17 mouse cellular contexts compared by ENCODE assay signal in the genomic region with DNA sequence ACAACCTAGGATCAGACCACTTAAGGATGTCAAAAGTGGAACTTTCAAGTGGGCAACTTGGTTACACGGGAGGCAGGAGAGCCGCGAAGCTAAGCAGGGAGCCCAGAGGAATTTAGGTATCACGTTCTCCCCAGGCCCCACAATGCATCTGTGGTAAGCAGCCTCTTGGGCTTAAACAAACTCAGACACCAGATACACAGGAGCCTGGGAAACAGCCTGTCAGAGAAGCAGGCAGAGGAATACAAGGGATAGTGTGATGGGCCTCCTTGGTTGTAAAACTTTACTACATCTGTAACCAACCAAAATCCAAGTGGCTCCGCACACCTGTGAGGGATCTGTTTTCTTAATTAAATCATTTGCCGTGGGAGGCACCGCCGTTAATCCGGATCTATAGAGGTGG.
"Had no signal": no experiment of that assay in that cellular context is flagged by ENCODE, and none has a peak within 500 bp of the region (broad histone marks: within the 10 kb centered on the region; RNA-seq: fewer than 3 reads in every experiment).

No protein-coding gene starts in this region.

- H3K4me2 ChIP-seq: lung, embryonic 15.5 days; midbrain, embryonic 11.5 days; midbrain, embryonic 13.5 days; midbrain, embryonic 15.5 days; neural tube, embryonic 12.5 days; stomach, embryonic 15.5 days had no signal

- H3K4me1 ChIP-seq: megakaryocyte, embryonic 14.5 days; midbrain, embryonic 15.5 days had no signal

- ATAC-seq: lung, postnatal 0 days; midbrain, embryonic 13.5 days; midbrain, embryonic 15.5 days had no signal

- H3K27ac ChIP-seq: lung, embryonic 15.5 days; macrophage; midbrain, embryonic 13.5 days; midbrain, embryonic 15.5 days; neural tube, embryonic 12.5 days; stomach, embryonic 15.5 days; stomach, postnatal 0 days had no signal

- H3K27me3 ChIP-seq: lung, embryonic 15.5 days; megakaryocyte, embryonic 14.5 days; midbrain, embryonic 13.5 days; midbrain, embryonic 15.5 days; neural tube, embryonic 12.5 days; stomach, embryonic 15.5 days had no signal

- H3K9ac ChIP-seq: lung, embryonic 15.5 days; midbrain, embryonic 13.5 days; midbrain, embryonic 15.5 days; neural tube, embryonic 12.5 days; stomach, embryonic 15.5 days had no signal

- DNase-seq: lung, adult 2 months; lung, postnatal 14 days; lung, postnatal 36 days; right cerebral cortex, postnatal 14 days; thymus, adult 2 months; thymus, postnatal 25 days; thymus, postnatal 4 days had no signal

- H3K4me3 ChIP-seq: lung, embryonic 15.5 days; megakaryocyte, embryonic 14.5 days; midbrain, embryonic 13.5 days; midbrain, embryonic 15.5 days; neural tube, embryonic 12.5 days; stomach, embryonic 15.5 days had no signal

- H3K9me3 ChIP-seq: lung, embryonic 15.5 days; megakaryocyte, embryonic 14.5 days; midbrain, embryonic 13.5 days; midbrain, embryonic 15.5 days; neural tube, embryonic 12.5 days; stomach, embryonic 15.5 days had no signal
